Mouse (Mus musculus): Measurements from ENCODE around the gene Amy2a5.
"Not testable (repeated sequence)": the region's sequence is repeated elsewhere in the genome, so short reads cannot be mapped to it uniquely, and the experiment has no call there.

Amy2a5 gene

DNA sequence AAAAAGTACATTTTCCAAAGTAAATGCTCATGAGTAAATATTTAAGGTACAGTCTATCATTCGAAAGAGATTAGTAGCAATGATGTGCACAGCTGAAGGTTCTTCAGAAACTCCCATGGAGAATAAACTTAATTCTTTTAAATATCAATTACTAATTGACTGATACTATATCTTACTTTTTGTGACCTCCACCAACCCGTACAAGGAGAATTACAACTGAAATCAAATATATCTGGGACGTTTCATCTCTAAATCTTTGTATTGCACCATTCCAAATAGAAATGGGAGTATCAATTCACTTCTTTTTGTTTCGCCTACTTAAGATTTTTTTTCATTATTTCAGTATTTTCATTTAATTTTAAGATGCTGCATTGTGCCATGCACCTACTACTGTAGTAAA lies at the start of gene Amy2a5:
Gene Amy2a5 (minus strand): TSS at position 101 of the 400 bp plus-strand sequence.
- not testable (repeated sequence) for DNase-seq

- DNase-seq = not testable (repeated sequence)
These were observed 32.7 kb upstream of the Amy2a5 start, which contains the start of gene Amy2a4 for GRCm38 (mm10) chr3:113291349-113291748. Gene Amy2a4 (minus strand): TSS chr3:113291449.

- DNase-seq = not testable (repeated sequence)
These were observed 21.6 kb upstream of the Amy2a5 start for GRCm38 (mm10) chr3:113280285-113280684.

DNA sequence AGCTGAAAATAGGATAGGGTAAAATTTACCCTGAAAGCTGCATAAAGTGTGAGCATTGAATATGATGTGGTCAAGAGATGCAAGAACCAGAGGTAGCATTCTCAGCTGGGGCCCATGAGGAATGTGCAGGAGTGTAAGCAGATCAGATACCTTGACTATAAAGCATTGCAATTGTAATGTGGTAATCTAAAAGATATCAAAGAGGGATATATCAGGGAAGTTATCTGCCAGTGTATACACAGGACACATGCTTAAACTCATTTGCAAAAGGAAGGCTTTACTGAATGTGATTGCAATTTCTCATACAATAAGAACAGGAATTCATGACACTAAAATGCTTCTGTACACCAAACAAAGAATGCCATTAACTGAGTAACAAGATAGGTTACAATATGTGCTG lies 20.9 kb upstream of the Amy2a5 start:
- DNase-seq = not testable (repeated sequence)

DNA sequence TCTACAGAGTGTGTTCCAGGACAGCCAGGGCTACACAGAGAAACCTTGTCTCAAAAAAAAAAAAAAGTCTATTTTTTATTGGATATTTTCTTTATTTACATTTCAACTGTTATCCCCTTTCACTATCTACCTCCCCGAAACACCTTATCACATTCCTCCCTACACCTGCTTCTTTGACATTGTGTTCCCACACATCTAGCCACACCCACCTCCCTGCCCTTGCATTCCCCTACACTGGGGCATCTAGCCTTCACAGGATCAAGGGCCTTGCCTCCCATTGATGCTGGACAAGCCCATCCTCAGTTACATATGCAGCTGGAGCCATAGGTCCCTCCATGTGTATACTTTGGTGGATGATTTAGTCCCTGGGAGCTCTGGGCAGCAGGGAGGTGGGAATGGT lies 31.5 kb downstream of the Amy2a5 start:
- DNase-seq = no peak
